In genomic region chr2:71291566-71291965, GRCm38 (mm10) we compare ENCODE assay signal across 21 mouse cellular contexts.
DNase-seq lines count a peak whose midpoint lies in the region; ATAC-seq lines count a peak whose summit lies in the region.
"Had no signal": no experiment of that assay in that cellular context is flagged by ENCODE, and none has a peak within 500 bp of the region (broad histone marks: within the 10 kb centered on the region; RNA-seq: fewer than 3 reads in every experiment).

No protein-coding gene starts in this region.

- peaks cover 3% of the 10 kb centered on the region; the same call in 1 of the 2 replicates for H3K36me3 ChIP-seq in embryonic facial prominence, embryonic 10.5 days (replicated peaks)
- H3K36me3 ChIP-seq in forebrain, embryonic 15.5 days: peaks cover 6% of the 10 kb centered on the region; the same call in 1 of the 2 replicates

- no peak overlapping the region for H3K9ac ChIP-seq in forebrain, embryonic 15.5 days (replicated peaks)
- H3K9ac ChIP-seq: heart, embryonic 13.5 days; hindbrain, embryonic 15.5 days had no signal

- peaks cover 61% of the 10 kb centered on the region for H3K4me1 ChIP-seq in embryonic facial prominence, embryonic 10.5 days
- H3K4me1 ChIP-seq in forebrain, embryonic 15.5 days: peaks cover 28% of the 10 kb centered on the region

- no peak overlapping the region for H3K4me2 ChIP-seq in forebrain, embryonic 15.5 days (replicated peaks)
- H3K4me2 ChIP-seq: heart, embryonic 13.5 days; hindbrain, embryonic 15.5 days had no signal

- no peak overlapping the region for H3K27ac ChIP-seq in embryonic facial prominence, embryonic 10.5 days (replicated peaks)
- no peak overlapping the region for H3K27ac ChIP-seq in forebrain, embryonic 15.5 days (replicated peaks)
- H3K27ac ChIP-seq: forebrain, embryonic 10.5 days; heart, embryonic 13.5 days; hindbrain, embryonic 15.5 days had no signal

- intact Hi-C loops in heart, postnatal 36 days (cut with DNase I): no loop called here

- peak; percentile 65 for DNase-seq in heart, adult 11 months
- no peak for DNase-seq in heart, postnatal 36 days
- DNase-seq in kidney, adult 9 months: peak; percentile 52
- DNase-seq in kidney, adult 18-20 months: no peak
- DNase-seq in embryonic facial prominence, embryonic 10.5 days (ENCODE audit: low spot score): peak; percentile 32
- DNase-seq in kidney, postnatal 14 days: peak; percentile 15
- no peak for DNase-seq in gastrocnemius, postnatal 10 days
- DNase-seq: adrenal gland, adult 2 months; adrenal gland, postnatal 25 days; cerebellum, adult 18-20 months; cerebellum, adult 9-11 months; cerebellum, postnatal 36 days; gastrocnemius, postnatal 25 days; heart, postnatal 4 days had no signal

- no peak for ATAC-seq in forebrain, embryonic 15.5 days (replicated peaks)
- ATAC-seq: forebrain, embryonic 14.5 days; intestine, embryonic 16.5 days had no signal

- H3K4me3 ChIP-seq in embryonic facial prominence, embryonic 10.5 days: no peak overlapping the region
- no peak overlapping the region for H3K4me3 ChIP-seq in forebrain, embryonic 15.5 days
- H3K4me3 ChIP-seq: forebrain, embryonic 10.5 days; heart, embryonic 13.5 days; hindbrain, embryonic 15.5 days had no signal

- 20% methylated on average over 5 of the region's 5 CpGs for WGBS in embryonic facial prominence, embryonic 10.5 days
- WGBS in forebrain, embryonic 15.5 days: 68% methylated on average over 5 of the region's 5 CpGs

- H3K27me3 ChIP-seq in embryonic facial prominence, embryonic 10.5 days (replicated peaks; ENCODE audit: low read depth, poor library complexity, severe bottlenecking): no peaks in the 10 kb centered on the region
- no peaks in the 10 kb centered on the region for H3K27me3 ChIP-seq in forebrain, embryonic 15.5 days
- H3K27me3 ChIP-seq: CH12.LX; heart, embryonic 13.5 days; hindbrain, embryonic 15.5 days had no signal

- H3K9me3 ChIP-seq in embryonic facial prominence, embryonic 10.5 days: no peaks in the 10 kb centered on the region
- no peaks in the 10 kb centered on the region for H3K9me3 ChIP-seq in forebrain, embryonic 15.5 days
- H3K9me3 ChIP-seq: forebrain, embryonic 10.5 days; heart, embryonic 13.5 days; hindbrain, embryonic 15.5 days had no signal

Comparison
In these comparisons a context has a peak if more than half of its experiments do, and no peak if none do; other contexts are left out.
1. DNase-seq: peak in heart, adult 11 months (single experiment), kidney, adult 9 months (single experiment), embryonic facial prominence, embryonic 10.5 days (single experiment) and kidney, postnatal 14 days (single experiment); none in heart, postnatal 36 days (0 of 2), kidney, adult 18-20 months (single experiment) and gastrocnemius, postnatal 10 days (single experiment).